Mouse (Mus musculus) myocyte (in vitro differentiated cells): ENCODE data around the gene Rbfox1. TPM values are rescaled to one million over a fixed set of nuclear protein-coding genes. Genes with fewer than 3 reads are reported as not detected.

ENCODE experiments used
- H3K27me3 ChIP-seq: one replicate; pipeline ENCODE4 v1.6.1; 2011; ENCODE audit not compliant: control insufficient read depth, insufficient read depth, insufficient read length
- H3K36me3 ChIP-seq: one replicate; pipeline ENCODE4 v1.6.1; 2011; ENCODE audit not compliant: control insufficient read depth, insufficient read depth
- H3K4me2 ChIP-seq: one replicate; pipeline ENCODE4 v1.6.1; 2011; ENCODE audit warnings: low read depth, control low read depth
- H3K4me3 ChIP-seq: one replicate; pipeline ENCODE4 v1.5.1; 2011; ENCODE audit warnings: mild to moderate bottlenecking, control low read depth, moderate library complexity
- H3K79me2 ChIP-seq: one replicate; pipeline ENCODE4 v1.6.1; 2011; ENCODE audit not compliant: control insufficient read depth, insufficient read depth
- H3ac ChIP-seq: one replicate; pipeline ENCODE4 v1.6.1; 2011; ENCODE audit not compliant: control insufficient read depth, insufficient read length
- CEBPB ChIP-seq: IDR thresholded peaks from 2 replicates; pipeline ENCODE4 v1.6.1; 2011; ENCODE audit warnings: mild to moderate bottlenecking, moderate library complexity; ENCODE audit not compliant: poor library complexity, insufficient read depth, severe bottlenecking
- E2F4 ChIP-seq: IDR thresholded peaks from one replicate; pipeline ENCODE4 v1.6.1; 2011; ENCODE audit warnings: mild to moderate bottlenecking, control low read depth, moderate library complexity; ENCODE audit not compliant: insufficient read depth
- MAX ChIP-seq: IDR thresholded peaks from one replicate; pipeline ENCODE4 v1.6.1; 2011; ENCODE audit warnings: low read depth, mild to moderate bottlenecking, control low read depth
- MYOD1 ChIP-seq, 3 experiments: IDR thresholded peaks; one replicate each; pipeline ENCODE4 v1.6.1; 2011; ENCODE audit warnings: control low read depth in 2 of 3, low read depth in 2 of 3, mild to moderate bottlenecking in 2 of 3, moderate library complexity in 1 of 3; ENCODE audit not compliant: insufficient read length in 2 of 3, control insufficient read depth in 1 of 3
- MYOG ChIP-seq, 3 experiments: IDR thresholded peaks; one replicate each; pipeline ENCODE4 v1.6.1; 2011; ENCODE audit warnings: control low read depth in 2 of 3, low read depth in 2 of 3, mild to moderate bottlenecking in 2 of 3; ENCODE audit not compliant: insufficient read length in 2 of 3, control insufficient read depth in 1 of 3, insufficient read depth in 1 of 3
- POLR2A ChIP-seq: IDR thresholded peaks from one replicate; pipeline ENCODE4 v1.6.1; 2011; ENCODE audit warnings: low read depth, mild to moderate bottlenecking, control low read depth, moderate library complexity; ENCODE audit not compliant: insufficient read length
- POLR2AphosphoS2 ChIP-seq: IDR thresholded peaks from one replicate; pipeline ENCODE4 v1.6.1; 2011; ENCODE audit warnings: low read depth, control low read depth; ENCODE audit not compliant: insufficient read length
- REST ChIP-seq: IDR thresholded peaks from one replicate; pipeline ENCODE4 v1.6.1; 2011; ENCODE audit warnings: mild to moderate bottlenecking, control low read depth, moderate library complexity; ENCODE audit not compliant: insufficient read depth, insufficient read length
- SRF ChIP-seq: IDR thresholded peaks from one replicate; pipeline ENCODE4 v1.6.1; 2011; ENCODE audit warnings: low read depth; ENCODE audit not compliant: control insufficient read depth, insufficient read length
- TCF12 ChIP-seq: IDR thresholded peaks from one replicate; pipeline ENCODE4 v1.6.1; 2011; ENCODE audit warnings: mild to moderate bottlenecking, control low read depth; ENCODE audit not compliant: poor library complexity, insufficient read depth, severe bottlenecking
- TCF3 ChIP-seq: IDR thresholded peaks from one replicate; pipeline ENCODE4 v1.6.1; 2011; ENCODE audit warnings: low read depth, control low read depth; ENCODE audit not compliant: insufficient read length
- USF1 ChIP-seq: IDR thresholded peaks from one replicate; pipeline ENCODE4 v1.6.1; 2011; ENCODE audit warnings: low read depth, mild to moderate bottlenecking, control low read depth, moderate library complexity
- polyA plus RNA-seq: library from polyadenylated mRNA; unstranded; fragments of >200 nt; fragmentation: generic; extraction: Trizol; gene quantifications from one replicate; pipeline ENCODE4 v1.2.1, GENCODE M21; 2012; ENCODE audit warnings: missing spikeins

The Rbfox1 gene
- polyA plus RNA-seq, 1 experiment = 8.3 TPM

DNA sequence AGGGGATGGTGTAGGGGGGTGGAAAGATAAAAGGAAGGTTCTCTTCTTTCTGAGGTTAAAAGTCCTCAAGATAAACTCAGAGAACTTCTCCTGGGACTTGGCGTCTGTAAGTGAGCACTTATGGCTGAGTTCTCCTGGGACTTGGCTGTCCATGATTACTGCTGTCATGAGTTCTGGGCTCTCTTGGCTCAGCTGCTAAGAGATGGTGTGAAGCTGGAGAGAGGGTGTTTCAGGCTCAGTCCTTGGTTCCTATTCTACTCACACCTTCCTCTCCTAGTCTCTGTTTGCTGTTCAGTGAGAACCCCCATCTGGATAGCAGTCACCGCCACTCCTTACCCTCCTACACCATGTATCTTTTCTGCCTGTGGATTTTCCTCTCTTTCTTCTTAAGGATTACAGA lies 921.1 kb downstream of the Rbfox1 start:
- TF ChIP-seq E2F4 = no peak
- no peak for TF ChIP-seq MYOG (IDR thresholded peaks at IDR 0.05; ENCODE audit: control insufficient read depth in 1 of 3, insufficient read depth in 1 of 3, insufficient read length in 2 of 3, low read depth in 2 of 3)
- no peak for TF ChIP-seq SRF
- no peak for TF ChIP-seq TCF12
- TF ChIP-seq MAX = no peak
- TF ChIP-seq POLR2A = no peak
- TF ChIP-seq CEBPB = no peak
- TF ChIP-seq POLR2AphosphoS2 = no peak
- TF ChIP-seq USF1 = no peak
- no peak overlapping the region for H3ac ChIP-seq
- no peaks in the 10 kb centered on the region for H3K36me3 ChIP-seq
- no peak overlapping the region for H3K4me2 ChIP-seq
- H3K27me3 ChIP-seq = no peaks in the 10 kb centered on the region
- H3K4me3 ChIP-seq = no peak overlapping the region
- H3K79me2 ChIP-seq = no peaks in the 10 kb centered on the region

DNA sequence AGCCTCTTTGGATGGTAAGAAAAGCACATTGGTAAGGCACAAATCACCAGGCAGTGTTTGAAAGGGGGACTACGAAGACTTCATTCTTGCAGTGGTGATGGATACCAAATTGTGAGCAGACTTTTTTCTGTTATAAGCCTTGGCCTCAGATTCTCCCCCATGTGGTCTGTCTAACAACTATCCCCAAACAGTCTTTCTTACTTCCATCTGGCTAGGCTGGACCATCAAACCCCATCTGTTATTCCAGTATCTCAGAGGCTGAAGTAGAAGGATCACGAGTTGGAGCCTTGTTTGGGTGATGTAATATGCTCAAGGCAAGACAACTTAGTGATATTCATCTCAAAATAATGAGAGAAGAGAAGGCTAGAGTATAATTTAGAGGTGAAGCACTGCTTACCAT lies 922.7 kb downstream of the Rbfox1 start:
- Histone ChIP-seq H3K4me3 (no peak overlapping the region), H3ac (no peak overlapping the region), H3K36me3 (no peaks in the 10 kb centered on the region), H3K4me2 (no peak overlapping the region), H3K27me3 (no peaks in the 10 kb centered on the region), H3K79me2 (no peaks in the 10 kb centered on the region)
- TF ChIP-seq TCF3 (no peak), CEBPB (no peak), MAX (no peak), TCF12 (no peak), MYOG (IDR thresholded peaks at IDR 0.05; ENCODE audit: control insufficient read depth in 1 of 3, insufficient read depth in 1 of 3, insufficient read length in 2 of 3, low read depth in 2 of 3) (no peak), POLR2AphosphoS2 (no peak), USF1 (no peak), SRF (no peak), REST (no peak), E2F4 (no peak)

DNA sequence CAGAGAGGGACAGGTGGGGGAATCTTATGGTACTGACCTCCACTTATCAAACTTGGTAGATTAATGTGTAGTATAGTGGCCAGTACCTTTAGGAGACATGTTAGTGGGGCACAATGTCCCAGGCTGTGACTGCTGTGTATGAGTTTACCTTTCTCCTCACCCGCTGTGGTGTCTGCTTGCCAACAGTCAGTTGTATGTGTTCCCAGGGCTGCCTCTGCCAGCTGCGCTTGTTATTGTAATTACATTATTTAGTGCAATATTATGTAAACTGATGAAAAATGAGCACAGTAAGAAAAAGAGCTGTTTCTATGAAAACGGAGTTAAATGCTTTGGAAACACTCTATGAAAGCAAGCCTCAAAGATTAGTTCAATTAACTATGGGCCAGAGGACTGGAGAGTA lies 928.7 kb downstream of the Rbfox1 start:
- Histone ChIP-seq H3K79me2 (no peaks in the 10 kb centered on the region), H3ac (no peak overlapping the region), H3K4me2 (no peak overlapping the region), H3K4me3 (no peak overlapping the region), H3K36me3 (no peaks in the 10 kb centered on the region), H3K27me3 (peaks cover 4% of the 10 kb centered on the region)
- TF ChIP-seq POLR2AphosphoS2 = no peak
- TF ChIP-seq CEBPB = no peak
- no peak for TF ChIP-seq TCF12
- no peak for TF ChIP-seq USF1
- TF ChIP-seq MAX = no peak
- no peak for TF ChIP-seq POLR2A
- no peak for TF ChIP-seq REST
- no peak for TF ChIP-seq TCF3
- no peak for TF ChIP-seq E2F4
- no peak for TF ChIP-seq MYOD1 (IDR thresholded peaks at IDR 0.05; ENCODE audit: control insufficient read depth in 1 of 3, insufficient read length in 2 of 3, low read depth in 2 of 3)
- TF ChIP-seq SRF = no peak
- no peak for TF ChIP-seq MYOG (IDR thresholded peaks at IDR 0.05; ENCODE audit: control insufficient read depth in 1 of 3, insufficient read depth in 1 of 3, insufficient read length in 2 of 3, low read depth in 2 of 3)

DNA sequence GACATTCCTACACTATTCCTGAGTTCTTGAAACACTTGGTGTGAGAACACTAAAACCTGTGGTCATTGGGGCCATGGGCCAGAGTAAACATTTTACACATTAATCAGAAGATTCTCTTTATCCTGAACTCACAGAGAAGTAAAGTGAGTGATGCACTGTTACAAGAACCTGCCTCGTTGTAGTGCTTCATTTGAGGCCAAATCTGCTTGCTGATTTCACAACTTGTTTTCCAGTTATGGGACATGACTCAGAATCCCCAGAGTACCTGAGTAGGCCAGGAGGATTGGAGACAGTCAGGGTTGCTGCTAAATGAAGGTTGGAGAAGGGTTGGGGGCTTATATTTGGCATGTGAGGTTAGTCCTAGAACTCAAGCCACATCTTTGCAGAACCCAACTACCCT lies 936.6 kb downstream of the Rbfox1 start:
- no peak for TF ChIP-seq POLR2A
- Histone ChIP-seq H3K4me2 (no peak overlapping the region), H3K27me3 (no peaks in the 10 kb centered on the region), H3K36me3 (no peaks in the 10 kb centered on the region), H3K79me2 (no peaks in the 10 kb centered on the region), H3ac (no peak overlapping the region), H3K4me3 (no peak overlapping the region)

DNA sequence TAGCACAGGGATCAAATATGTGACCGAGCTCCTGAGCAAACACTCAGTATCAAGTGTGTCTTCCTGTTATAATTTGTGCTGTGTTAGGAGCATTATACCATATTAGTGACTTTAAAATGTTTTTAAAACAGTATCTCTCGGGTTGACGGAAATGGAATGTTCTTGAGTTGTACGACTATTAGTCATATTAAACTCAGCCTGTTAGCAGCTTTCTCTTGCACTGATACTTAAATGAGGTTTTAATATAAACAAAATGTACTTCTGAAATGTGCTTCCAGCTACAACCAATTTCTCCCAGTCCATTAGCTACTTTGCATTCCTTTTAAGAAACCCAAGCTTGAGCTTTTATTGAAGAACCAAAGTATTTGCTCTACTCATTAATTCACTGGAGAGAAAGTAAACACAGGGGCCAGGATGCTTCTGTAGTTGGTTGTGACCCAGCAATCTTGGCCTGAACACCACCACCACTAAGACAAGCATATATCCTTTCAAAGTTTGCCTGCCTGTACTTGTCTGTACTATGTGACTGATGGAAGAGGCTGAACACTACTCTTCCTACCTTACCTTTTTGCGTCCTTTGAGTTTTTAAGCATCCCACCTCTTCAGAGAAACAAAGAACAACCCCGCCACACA lies 944.9 kb downstream of the Rbfox1 start:
- Histone ChIP-seq H3K4me3 (no peak overlapping the region), H3K4me2 (no peak overlapping the region), H3K27me3 (no peaks in the 10 kb centered on the region), H3K79me2 (no peaks in the 10 kb centered on the region), H3K36me3 (no peaks in the 10 kb centered on the region), H3ac (no peak overlapping the region)
- TF ChIP-seq POLR2AphosphoS2 (no peak), MAX (no peak), POLR2A (no peak), TCF12 (no peak), E2F4 (no peak), CEBPB (no peak), SRF (no peak), USF1 (no peak), MYOG (IDR thresholded peaks at IDR 0.05; ENCODE audit: control insufficient read depth in 1 of 3, insufficient read depth in 1 of 3, insufficient read length in 2 of 3, low read depth in 2 of 3) (no peak), MYOD1 (IDR thresholded peaks at IDR 0.05; ENCODE audit: control insufficient read depth in 1 of 3, insufficient read length in 2 of 3, low read depth in 2 of 3) (no peak), TCF3 (no peak), REST (no peak)
